Mouse (Mus musculus): Measurements from ENCODE around the gene Hes7.

GRCm38 (mm10) chr11:69151004-69151403 lies 30.8 kb downstream of the Hes7 start:
- no peak for TF ChIP-seq CTCF (IDR thresholded peaks at IDR 0.05; ENCODE audit: extremely low read depth, insufficient read depth, insufficient read length, insufficient replicate concordance)
- no peak for TF ChIP-seq POLR2A (IDR thresholded peaks at IDR 0.05; ENCODE audit: low read depth, low read length)
